Comparison of ENCODE assay signal across 31 mouse cellular contexts in the genomic region with DNA sequence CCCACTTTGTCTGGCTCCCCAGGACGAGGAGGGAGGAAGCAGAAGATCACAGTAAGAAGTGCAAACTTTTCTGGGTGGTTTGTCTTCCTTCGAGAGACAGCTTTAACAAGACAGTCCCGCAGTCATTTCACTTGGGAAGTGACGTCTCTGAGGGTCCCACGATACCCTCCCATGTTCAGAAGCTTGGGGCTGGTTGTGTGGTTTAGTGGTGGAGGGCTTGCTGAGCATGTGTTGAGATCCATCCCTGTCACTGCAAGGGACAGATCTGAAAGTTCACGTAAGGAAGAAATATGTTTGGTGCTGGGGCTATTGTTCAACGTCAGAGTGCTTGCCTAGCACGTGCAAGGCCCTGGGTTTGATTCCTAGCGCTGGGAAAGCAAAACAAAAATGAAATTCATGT.
"Had no signal": no experiment of that assay in that cellular context is flagged by ENCODE, and none has a peak within 500 bp of the region (broad histone marks: within the 10 kb centered on the region; RNA-seq: fewer than 3 reads in every experiment).

No protein-coding gene starts in this region.

- H3K4me2 ChIP-seq: limb, embryonic 12.5 days; limb, embryonic 13.5 days; limb, embryonic 15.5 days; liver, embryonic 11.5 days; liver, embryonic 12.5 days; liver, embryonic 13.5 days; liver, embryonic 15.5 days; lung, embryonic 14.5 days; lung, embryonic 15.5 days; midbrain, embryonic 12.5 days; midbrain, embryonic 13.5 days; midbrain, embryonic 15.5 days; neural tube, embryonic 12.5 days had no signal

- ATAC-seq: liver, embryonic 12.5 days; liver, postnatal 0 days; lung, postnatal 0 days; midbrain, embryonic 13.5 days; midbrain, embryonic 15.5 days had no signal

- H3K9me3 ChIP-seq: limb, embryonic 10.5 days; limb, embryonic 13.5 days; limb, embryonic 15.5 days; liver, embryonic 12.5 days; liver, embryonic 13.5 days; liver, embryonic 15.5 days; lung, embryonic 15.5 days; megakaryocyte, embryonic 14.5 days; midbrain, embryonic 10.5 days; midbrain, embryonic 12.5 days; midbrain, embryonic 13.5 days; midbrain, embryonic 15.5 days; neural tube, embryonic 12.5 days had no signal

- H3K27me3 ChIP-seq: limb, embryonic 12.5 days; limb, embryonic 13.5 days; limb, embryonic 15.5 days; liver, embryonic 12.5 days; liver, embryonic 13.5 days; liver, embryonic 15.5 days; lung, embryonic 15.5 days; midbrain, embryonic 12.5 days; midbrain, embryonic 13.5 days; midbrain, embryonic 15.5 days; neural tube, embryonic 12.5 days had no signal

- DNase-seq: left cerebral cortex, postnatal 4 days; liver; liver, embryonic 13.5 days; liver, postnatal 0 days; lung, adult 18-20 months; lung, adult 2 months; lung, embryonic 14.5 days; lung, postnatal 10 days; lung, postnatal 14 days; lung, postnatal 36 days; lung, postnatal 4 days; midbrain, embryonic 14.5 days had no signal

- H3K4me1 ChIP-seq: limb, embryonic 15.5 days; midbrain, embryonic 12.5 days; midbrain, embryonic 13.5 days; midbrain, embryonic 15.5 days had no signal

- H3K36me3 ChIP-seq: limb, embryonic 10.5 days; limb, embryonic 12.5 days; limb, embryonic 13.5 days; limb, embryonic 15.5 days; liver, embryonic 12.5 days; liver, embryonic 13.5 days; liver, embryonic 15.5 days; lung, embryonic 15.5 days; midbrain, embryonic 10.5 days; midbrain, embryonic 12.5 days; midbrain, embryonic 13.5 days; midbrain, embryonic 15.5 days; neural tube, embryonic 12.5 days had no signal

- H3K4me3 ChIP-seq: left cerebral cortex, adult 2 months; limb, embryonic 10.5 days; limb, embryonic 12.5 days; limb, embryonic 13.5 days; limb, embryonic 15.5 days; liver, embryonic 12.5 days; liver, embryonic 13.5 days; liver, embryonic 15.5 days; lung, embryonic 15.5 days; megakaryocyte, embryonic 14.5 days; midbrain, embryonic 10.5 days; midbrain, embryonic 12.5 days; midbrain, embryonic 13.5 days; midbrain, embryonic 15.5 days; myocyte; neural tube, embryonic 12.5 days had no signal

- H3K9ac ChIP-seq: limb, embryonic 12.5 days; limb, embryonic 13.5 days; limb, embryonic 15.5 days; liver, embryonic 12.5 days; liver, embryonic 13.5 days; liver, embryonic 14.5 days; liver, embryonic 15.5 days; liver, postnatal 0 days; lung, embryonic 14.5 days; lung, embryonic 15.5 days; midbrain, embryonic 12.5 days; midbrain, embryonic 13.5 days; midbrain, embryonic 15.5 days; neural tube, embryonic 12.5 days had no signal

- H3K27ac ChIP-seq: left cerebral cortex, adult 2 months; limb, embryonic 10.5 days; limb, embryonic 12.5 days; limb, embryonic 13.5 days; limb, embryonic 15.5 days; liver, embryonic 12.5 days; liver, embryonic 13.5 days; liver, embryonic 14.5 days; liver, embryonic 15.5 days; lung, embryonic 15.5 days; macrophage; midbrain, embryonic 10.5 days; midbrain, embryonic 12.5 days; midbrain, embryonic 13.5 days; midbrain, embryonic 15.5 days; neural tube, embryonic 12.5 days had no signal
